Mouse (Mus musculus) cerebellum, adult 11-12 months (tissue): Measurements from ENCODE around the gene Akr1b8.
"Not testable (repeated sequence)": the region's sequence is repeated elsewhere in the genome, so short reads cannot be mapped to it uniquely, and the experiment has no call there.

Experiments
- DNase-seq: peaks from one replicate; pipeline ENCODE4 v3.0.0; 2022

Akr1b8 gene

DNA sequence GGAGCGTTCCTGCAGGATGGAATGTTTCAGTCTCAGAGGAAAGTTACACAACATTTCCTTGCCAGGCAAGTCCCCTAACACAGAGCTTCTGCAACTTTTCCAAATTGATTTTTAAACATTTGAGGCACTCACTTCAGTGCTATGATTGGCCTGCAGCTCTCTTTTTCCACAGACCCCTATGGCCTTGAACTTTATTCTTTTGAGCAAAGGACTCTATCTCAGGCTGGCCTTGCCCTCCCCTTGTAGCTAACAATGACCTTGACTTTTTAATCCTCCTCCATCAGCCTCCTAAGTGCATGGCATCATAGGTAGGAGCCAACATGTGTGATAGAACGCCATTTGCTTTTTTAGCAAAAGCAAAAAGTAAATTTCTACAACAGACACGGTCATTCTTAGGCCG, 52.8 kb downstream of the Akr1b8 start:
- DNase-seq: no peak

DNA sequence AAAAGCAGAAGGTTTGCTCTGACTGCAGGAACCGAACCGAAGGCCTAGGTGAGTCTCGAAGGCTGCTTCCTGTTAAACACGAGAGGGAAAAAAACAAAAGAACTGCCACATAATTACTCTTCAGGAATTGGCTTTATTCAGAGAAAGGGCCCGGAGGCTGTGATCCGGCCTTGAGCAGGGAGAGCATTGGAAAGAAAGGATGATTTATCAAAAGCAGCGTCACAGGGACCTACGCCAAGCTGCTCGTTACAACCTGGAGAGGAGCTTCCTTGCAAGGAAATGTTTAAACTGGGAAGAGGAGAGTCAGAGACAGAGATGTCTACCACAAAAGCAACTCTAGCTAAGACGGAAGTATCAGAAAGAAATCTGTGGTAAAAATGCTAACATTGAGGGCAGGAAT, 53.5 kb downstream of the Akr1b8 start:
- DNase-seq: no peak

DNA sequence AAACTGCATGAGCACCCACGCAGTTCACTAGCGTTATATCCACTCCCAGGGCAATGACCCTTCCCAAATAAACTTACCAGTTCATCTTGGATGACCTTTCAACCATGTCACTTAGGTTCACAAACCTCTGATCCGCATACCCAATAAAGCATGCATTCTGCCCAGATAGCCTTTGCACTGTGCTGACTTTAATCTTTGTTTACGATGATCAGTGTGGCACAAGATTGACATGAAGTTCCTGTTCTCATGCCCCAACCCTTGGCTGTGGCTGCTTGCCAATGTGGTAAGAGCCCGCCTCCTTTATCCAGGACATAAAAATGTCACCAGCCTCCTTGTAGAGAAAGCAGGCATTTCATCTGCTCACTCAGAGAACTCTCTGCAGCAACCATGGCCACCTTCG, 58.1 kb downstream of the Akr1b8 start, which contains the start of gene Akr1b7:
Akr1b7 (plus strand) TSS at position 312 of the 400 bp plus-strand sequence.
- DNase-seq: no peak

DNA sequence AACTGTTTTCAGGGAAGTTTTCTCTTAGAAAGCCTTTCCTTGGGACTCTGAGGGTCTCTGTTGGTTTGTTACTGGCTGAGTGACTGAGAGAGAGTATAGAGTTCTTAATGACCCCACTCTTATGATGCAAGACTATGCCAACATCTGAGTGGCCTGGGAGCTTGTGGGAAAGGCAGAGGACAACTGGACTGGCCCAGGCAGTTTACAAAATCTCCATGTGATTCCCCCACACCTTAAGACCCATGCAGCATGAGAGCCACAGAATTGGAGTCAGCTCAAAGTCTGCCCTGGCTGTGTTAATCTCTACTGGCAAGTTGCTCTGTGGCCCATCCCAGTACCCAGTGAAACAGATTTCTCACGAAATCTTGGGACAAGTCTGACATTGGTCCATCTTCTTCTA, 58.8 kb downstream of the Akr1b8 start:
- DNase-seq: no peak

DNA sequence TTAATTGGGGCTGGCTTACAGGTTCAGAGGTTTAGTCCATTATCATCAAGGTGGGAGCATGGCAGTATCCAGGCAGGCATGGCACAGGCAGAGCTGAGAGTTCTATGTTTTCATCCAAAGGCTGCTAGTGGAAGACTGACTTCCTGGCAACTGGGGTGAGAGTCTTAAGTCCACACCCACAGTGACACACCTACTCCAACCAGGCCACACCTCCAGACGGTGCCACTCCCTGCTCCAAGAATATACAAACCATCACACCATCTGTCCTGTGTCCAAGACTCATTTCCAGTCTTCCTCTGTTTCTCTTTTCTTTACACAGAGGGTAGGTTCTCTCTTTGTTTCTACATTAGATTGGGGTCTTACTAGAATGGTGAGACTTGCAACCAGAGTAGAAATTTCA, 59.5 kb downstream of the Akr1b8 start:
- not testable (repeated sequence) for DNase-seq

DNA sequence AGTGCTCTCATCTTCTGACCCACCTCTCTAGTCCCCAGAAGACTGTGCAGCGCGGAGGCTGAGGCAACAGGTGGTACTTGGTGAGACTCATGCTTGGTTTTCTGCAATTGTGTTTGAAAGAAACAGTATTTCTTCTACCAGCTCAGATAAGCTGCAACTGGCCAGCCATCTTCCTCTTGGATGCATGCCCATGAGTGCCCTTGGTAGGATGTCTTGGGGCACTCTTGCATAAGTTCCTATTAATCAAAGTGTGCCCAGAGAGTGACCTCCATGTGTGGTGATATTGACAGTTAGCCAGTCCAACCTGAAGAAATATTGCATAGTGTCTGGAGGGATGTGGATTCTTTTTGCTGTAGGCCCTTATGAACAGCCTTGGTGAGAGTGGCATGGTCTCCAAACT, 62.6 kb downstream of the Akr1b8 start:
- no peak for DNase-seq
